Mouse (Mus musculus) erythroblast, adult 5-6 weeks (primary cell): ENCODE data around the gene Krtap19-4. TPM values are rescaled to one million over a fixed set of nuclear protein-coding genes. Genes with fewer than 3 reads are reported as not detected.

Source experiments
- ATAC-seq: replicated peaks from 2 replicates; pipeline ENCODE4 v1.8.0; 2016; ENCODE audit warnings: moderate number of reproducible peaks, mild to moderate bottlenecking, moderate TSS enrichment, inconsistent platforms; ENCODE audit not compliant: poor library complexity, low FRiP score, severe bottlenecking
- total RNA-seq, 2 experiments: library from RNA; stranded (forward) in 1 of 2; stranded (reverse) in 1 of 2; fragments of 150-400 nt in 1 of 2; fragments of 200-764, 138-1000 nt in 1 of 2; gene quantifications; 2 replicates each; pipeline versions ENCODE4 v1.2.3 to v1.2.4; 2015 to 2017; ENCODE audit warnings: low replicate concordance in 2 of 2

The Krtap19-4 gene
- total RNA-seq (2015; ENCODE audit: low replicate concordance) (not detected in 2 replicates), total RNA-seq (2017; ENCODE audit: low replicate concordance) (not detected in 2 replicates)

- ATAC-seq = no peak
Measured at GRCm38 (mm10) chr16:88884989-88885388, at the start of gene Krtap19-4. TSS of gene Krtap19-4 (minus strand) at chr16:88885089.

- ATAC-seq = no peak
Measured at GRCm38 (mm10) chr16:88932165-88932564, 47.3 kb upstream of the Krtap19-4 start, which contains the start of gene Krtap19-9b. TSS of gene Krtap19-9b (minus strand) at chr16:88932265.

GRCm38 (mm10) chr16:88896357-88896756, 11.5 kb upstream of the Krtap19-4 start, which contains the start of gene Krtap19-5:
TSS of gene Krtap19-5 (minus strand) at chr16:88896457.
- no peak for ATAC-seq

- ATAC-seq = no peak
Measured at GRCm38 (mm10) chr16:88886870-88887269, 2.0 kb upstream of the Krtap19-4 start.

GRCm38 (mm10) chr16:88877938-88878337, 7.0 kb downstream of the Krtap19-4 start, which contains the start of gene Krtap19-3:
TSS of gene Krtap19-3 (minus strand) at chr16:88878038.
- ATAC-seq = no peak

GRCm38 (mm10) chr16:88874169-88874568, 10.7 kb downstream of the Krtap19-4 start, which contains the start of gene Krtap19-2:
TSS of gene Krtap19-2 (minus strand) at chr16:88874269.
- no peak for ATAC-seq

- no peak for ATAC-seq
Measured at GRCm38 (mm10) chr16:88869311-88869710, 15.6 kb downstream of the Krtap19-4 start, which contains the start of gene Krtap19-1. TSS of gene Krtap19-1 (minus strand) at chr16:88869411.

- no peak for ATAC-seq
Measured at GRCm38 (mm10) chr16:88864887-88865407, 19.9 kb downstream of the Krtap19-4 start.

GRCm38 (mm10) chr16:88851450-88851849, 33.4 kb downstream of the Krtap19-4 start:
- ATAC-seq = no peak

GRCm38 (mm10) chr16:88848558-88848957, 36.3 kb downstream of the Krtap19-4 start:
- no peak for ATAC-seq

GRCm38 (mm10) chr16:88847363-88847762, 37.5 kb downstream of the Krtap19-4 start:
- ATAC-seq = no peak

Other genes starting within 250 kb of the Krtap19-4 start
- not detected in 2 replicates for gene Krtap26-1, start 237.3 kb downstream of the Krtap19-4 start, total RNA-seq (2015; ENCODE audit: low replicate concordance)
- not detected in 2 replicates for gene Krtap26-1, start 237.3 kb downstream of the Krtap19-4 start, total RNA-seq (2017; ENCODE audit: low replicate concordance)
- gene Krtap27-1, start 213.4 kb downstream of the Krtap19-4 start, total RNA-seq (2015; ENCODE audit: low replicate concordance) = not detected in 2 replicates
- gene Krtap27-1, start 213.4 kb downstream of the Krtap19-4 start, total RNA-seq (2017; ENCODE audit: low replicate concordance) = not detected in 2 replicates
- gene 2310061N02Rik, start 177.1 kb downstream of the Krtap19-4 start, total RNA-seq (2015; ENCODE audit: low replicate concordance) = not detected in 2 replicates
- gene 2310061N02Rik, start 177.1 kb downstream of the Krtap19-4 start, total RNA-seq (2017; ENCODE audit: low replicate concordance) = not detected in 2 replicates
- gene Krtap13-1, start 156.2 kb downstream of the Krtap19-4 start, total RNA-seq (2015; ENCODE audit: low replicate concordance) = not detected in 2 replicates
- not detected in 2 replicates for gene Krtap13-1, start 156.2 kb downstream of the Krtap19-4 start, total RNA-seq (2017; ENCODE audit: low replicate concordance)
- gene Krtap13, start 133.5 kb downstream of the Krtap19-4 start, total RNA-seq (2015; ENCODE audit: low replicate concordance) = not detected in 2 replicates
- gene Krtap13, start 133.5 kb downstream of the Krtap19-4 start, total RNA-seq (2017; ENCODE audit: low replicate concordance) = not detected in 2 replicates
- not detected in 2 replicates for gene 2310034C09Rik, start 126.2 kb downstream of the Krtap19-4 start, total RNA-seq (2015; ENCODE audit: low replicate concordance)
- not detected in 2 replicates for gene 2310034C09Rik, start 126.2 kb downstream of the Krtap19-4 start, total RNA-seq (2017; ENCODE audit: low replicate concordance)
- gene 2310057N15Rik, start 110.9 kb downstream of the Krtap19-4 start, total RNA-seq (2015; ENCODE audit: low replicate concordance) = not detected in 2 replicates
- gene 2310057N15Rik, start 110.9 kb downstream of the Krtap19-4 start, total RNA-seq (2017; ENCODE audit: low replicate concordance) = not detected in 2 replicates
- not detected in 2 replicates for gene Gm5965, start 107.2 kb downstream of the Krtap19-4 start, total RNA-seq (2015; ENCODE audit: low replicate concordance)
- not detected in 2 replicates for gene Gm5965, start 107.2 kb downstream of the Krtap19-4 start, total RNA-seq (2017; ENCODE audit: low replicate concordance)
- gene Gm20741, start 72.9 kb downstream of the Krtap19-4 start, total RNA-seq (2015; ENCODE audit: low replicate concordance) = not detected in 2 replicates
- gene Gm20741, start 72.9 kb downstream of the Krtap19-4 start, total RNA-seq (2017; ENCODE audit: low replicate concordance) = not detected in 2 replicates
- not detected in 2 replicates for gene Krtap15, start 64.9 kb downstream of the Krtap19-4 start, total RNA-seq (2015; ENCODE audit: low replicate concordance)
- gene Krtap15, start 64.9 kb downstream of the Krtap19-4 start, total RNA-seq (2017; ENCODE audit: low replicate concordance) = not detected in 2 replicates
- gene Krtap14, start 58.9 kb downstream of the Krtap19-4 start, total RNA-seq (2015; ENCODE audit: low replicate concordance) = not detected in 2 replicates
- gene Krtap14, start 58.9 kb downstream of the Krtap19-4 start, total RNA-seq (2017; ENCODE audit: low replicate concordance) = not detected in 2 replicates
- gene Krtap19-1, start 15.7 kb downstream of the Krtap19-4 start, total RNA-seq (2015; ENCODE audit: low replicate concordance) = not detected in 2 replicates
- not detected in 2 replicates for gene Krtap19-1, start 15.7 kb downstream of the Krtap19-4 start, total RNA-seq (2017; ENCODE audit: low replicate concordance)
- gene Krtap19-2, start 10.8 kb downstream of the Krtap19-4 start, total RNA-seq (2015; ENCODE audit: low replicate concordance) = not detected in 2 replicates
- gene Krtap19-2, start 10.8 kb downstream of the Krtap19-4 start, total RNA-seq (2017; ENCODE audit: low replicate concordance) = not detected in 2 replicates
- gene Krtap19-3, start 7.1 kb downstream of the Krtap19-4 start, total RNA-seq (2015; ENCODE audit: low replicate concordance) = not detected in 2 replicates
- not detected in 2 replicates for gene Krtap19-3, start 7.1 kb downstream of the Krtap19-4 start, total RNA-seq (2017; ENCODE audit: low replicate concordance)
- gene Krtap19-5, start 11.4 kb upstream of the Krtap19-4 start, total RNA-seq (2015; ENCODE audit: low replicate concordance) = not detected in 2 replicates
- gene Krtap19-5, start 11.4 kb upstream of the Krtap19-4 start, total RNA-seq (2017; ENCODE audit: low replicate concordance) = not detected in 2 replicates
- not detected in 2 replicates for gene Krtap19-9b, start 47.2 kb upstream of the Krtap19-4 start, total RNA-seq (2015; ENCODE audit: low replicate concordance)
- not detected in 2 replicates for gene Krtap19-9b, start 47.2 kb upstream of the Krtap19-4 start, total RNA-seq (2017; ENCODE audit: low replicate concordance)
- gene Krtap16-3, start 77.8 kb upstream of the Krtap19-4 start, total RNA-seq (2015; ENCODE audit: low replicate concordance) = not detected in 2 replicates
- gene Krtap16-3, start 77.8 kb upstream of the Krtap19-4 start, total RNA-seq (2017; ENCODE audit: low replicate concordance) = not detected in 2 replicates
- not detected in 2 replicates for gene Krtap22-2, start 125.7 kb upstream of the Krtap19-4 start, total RNA-seq (2015; ENCODE audit: low replicate concordance)
- gene Krtap22-2, start 125.7 kb upstream of the Krtap19-4 start, total RNA-seq (2017; ENCODE audit: low replicate concordance) = not detected in 2 replicates
- gene Gm10229, start 130.2 kb upstream of the Krtap19-4 start, total RNA-seq (2015; ENCODE audit: low replicate concordance) = not detected in 2 replicates
- gene Gm10229, start 130.2 kb upstream of the Krtap19-4 start, total RNA-seq (2017; ENCODE audit: low replicate concordance) = not detected in 2 replicates
- not detected in 2 replicates for gene Krtap6-1, start 146.6 kb upstream of the Krtap19-4 start, total RNA-seq (2015; ENCODE audit: low replicate concordance)
- not detected in 2 replicates for gene Krtap6-1, start 146.6 kb upstream of the Krtap19-4 start, total RNA-seq (2017; ENCODE audit: low replicate concordance)
- gene Gm10228, start 156.4 kb upstream of the Krtap19-4 start, total RNA-seq (2015; ENCODE audit: low replicate concordance) = not detected in 2 replicates
- gene Gm10228, start 156.4 kb upstream of the Krtap19-4 start, total RNA-seq (2017; ENCODE audit: low replicate concordance) = not detected in 2 replicates
- not detected in 2 replicates for gene Krtap6-5, start 162.8 kb upstream of the Krtap19-4 start, total RNA-seq (2015; ENCODE audit: low replicate concordance)
- not detected in 2 replicates for gene Krtap6-5, start 162.8 kb upstream of the Krtap19-4 start, total RNA-seq (2017; ENCODE audit: low replicate concordance)
- gene 1110025L11Rik, start 178.9 kb upstream of the Krtap19-4 start, total RNA-seq (2015; ENCODE audit: low replicate concordance) = not detected in 2 replicates
- 3.3 TPM in 1 of 2 replicates, not detected in the other for gene 1110025L11Rik, start 178.9 kb upstream of the Krtap19-4 start, total RNA-seq (2017; ENCODE audit: low replicate concordance)
- not detected in 2 replicates for gene Krtap6-3, start 198.9 kb upstream of the Krtap19-4 start, total RNA-seq (2015; ENCODE audit: low replicate concordance)
- gene Krtap6-3, start 198.9 kb upstream of the Krtap19-4 start, total RNA-seq (2017; ENCODE audit: low replicate concordance) = not detected in 2 replicates